25 mouse cellular contexts compared by ENCODE assay signal in the genomic region with DNA sequence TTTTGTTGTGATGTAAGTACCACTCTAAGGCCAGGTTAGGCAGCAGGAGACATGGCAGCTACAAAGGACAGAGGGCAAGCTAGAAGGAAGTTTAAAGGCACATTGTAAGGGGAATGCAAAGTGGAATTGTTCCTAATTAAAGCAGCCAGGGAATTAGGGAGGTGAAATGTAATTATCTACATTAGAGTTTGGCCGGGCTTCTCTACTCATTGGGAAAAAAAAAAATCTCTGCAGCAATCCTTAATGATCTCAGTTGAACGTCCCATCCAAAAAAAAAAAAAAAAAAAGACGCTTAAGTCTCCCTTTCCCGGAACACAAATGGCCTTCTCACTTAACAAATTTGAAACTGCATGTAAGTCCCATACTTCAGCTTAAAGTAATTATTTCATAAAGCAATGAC.
DNase-seq lines count a peak whose midpoint lies in the region; ATAC-seq and TF ChIP-seq lines count a peak whose summit lies in the region.
"Had no signal": no experiment of that assay in that cellular context is flagged by ENCODE, and none has a peak within 500 bp of the region (broad histone marks: within the 10 kb centered on the region; RNA-seq: fewer than 3 reads in every experiment).

No protein-coding gene starts in this region.

- TF ChIP-seq POLR2A in brain, embryonic 14.5 days (IDR thresholded peaks at IDR 0.05; ENCODE audit: borderline replicate concordance, extremely low read depth, insufficient read depth, insufficient read length, poor library complexity, severe bottlenecking): no peak

- no peak overlapping the region for H3K9ac ChIP-seq in hindbrain, embryonic 12.5 days
- no peak overlapping the region for H3K9ac ChIP-seq in forebrain, embryonic 15.5 days (replicated peaks)
- H3K9ac ChIP-seq: embryonic facial prominence, embryonic 13.5 days; heart, embryonic 12.5 days; heart, embryonic 15.5 days; hindbrain, embryonic 15.5 days had no signal

- no peaks in the 10 kb centered on the region for H3K9me3 ChIP-seq in hindbrain, embryonic 10.5 days
- H3K9me3 ChIP-seq in hindbrain, embryonic 12.5 days (replicated peaks): no peaks in the 10 kb centered on the region
- H3K9me3 ChIP-seq in embryonic facial prominence, embryonic 10.5 days: no peaks in the 10 kb centered on the region
- peaks cover 3% of the 10 kb centered on the region; the same call in 1 of the 2 replicates for H3K9me3 ChIP-seq in forebrain, embryonic 15.5 days
- H3K9me3 ChIP-seq: embryonic facial prominence, embryonic 13.5 days; heart, embryonic 15.5 days; hindbrain, embryonic 15.5 days had no signal

- WGBS in hindbrain, embryonic 10.5 days: 59% methylated on average over 4 of the region's 4 CpGs
- 42% methylated on average over 4 of the region's 4 CpGs for WGBS in hindbrain, embryonic 12.5 days
- WGBS in embryonic facial prominence, embryonic 10.5 days: 26% methylated on average over 4 of the region's 4 CpGs
- 5% methylated on average over 4 of the region's 4 CpGs for WGBS in forebrain, embryonic 15.5 days

- H3K27me3 ChIP-seq in hindbrain, embryonic 10.5 days (ENCODE audit: insufficient read depth, poor library complexity, severe bottlenecking): peaks cover 7% of the 10 kb centered on the region
- H3K27me3 ChIP-seq in hindbrain, embryonic 12.5 days: peaks cover 20% of the 10 kb centered on the region
- H3K27me3 ChIP-seq in embryonic facial prominence, embryonic 10.5 days (replicated peaks; ENCODE audit: low read depth, poor library complexity, severe bottlenecking): 0 out of 2 replicates have a peak, but pooled peaks cover 6% of the 10 kb centered on the region
- no peaks in the 10 kb centered on the region for H3K27me3 ChIP-seq in forebrain, embryonic 15.5 days
- H3K27me3 ChIP-seq: embryonic facial prominence, embryonic 13.5 days; heart, embryonic 12.5 days; heart, embryonic 15.5 days had no signal

- peaks cover 40% of the 10 kb centered on the region for H3K4me1 ChIP-seq in hindbrain, embryonic 10.5 days (replicated peaks)
- peaks cover 18% of the 10 kb centered on the region for H3K4me1 ChIP-seq in hindbrain, embryonic 12.5 days
- H3K4me1 ChIP-seq in embryonic facial prominence, embryonic 10.5 days: peaks cover 28% of the 10 kb centered on the region
- H3K4me1 ChIP-seq in forebrain, embryonic 15.5 days: peaks cover 39% of the 10 kb centered on the region
- H3K4me1 ChIP-seq: heart, embryonic 12.5 days; heart, embryonic 15.5 days had no signal

- no peak overlapping the region for H3K4me2 ChIP-seq in hindbrain, embryonic 12.5 days (replicated peaks)
- H3K4me2 ChIP-seq in forebrain, embryonic 15.5 days (replicated peaks): no peak overlapping the region
- H3K4me2 ChIP-seq: embryonic facial prominence, embryonic 13.5 days; heart, embryonic 12.5 days; heart, embryonic 15.5 days; hindbrain, embryonic 15.5 days had no signal

- DNase-seq in hindbrain, embryonic 10.5 days (ENCODE audit: low spot score): no peak
- DNase-seq in brain, embryonic 14.5 days (ENCODE audit: low read depth): peak; percentile 70
- DNase-seq in embryonic facial prominence, embryonic 10.5 days (ENCODE audit: low spot score): no peak
- DNase-seq in frontal cortex, adult 2 months (ENCODE audit: extremely low spot score in 1 of 2, low spot score in 1 of 2): no peak
- DNase-seq in c-Kit-positive CD71-positive TER-119-positive erythroid progenitor cells, embryonic 14.5 days (ENCODE audit: low spot score): no peak
- DNase-seq: adrenal gland, adult 2 months; adrenal gland, postnatal 14 days; cerebellum, adult 11 months; cerebellum, adult 2 months; cerebellum, adult 9-11 months; cerebellum, postnatal 25 days; gastrocnemius, postnatal 25 days; heart, adult 18-20 months; heart, postnatal 10 days; heart, postnatal 36 days; kidney, adult 2 months had no signal

- no peak for ATAC-seq in hindbrain, embryonic 12.5 days (ENCODE audit: low FRiP score)
- no peak for ATAC-seq in forebrain, embryonic 15.5 days (replicated peaks)
- ATAC-seq: CD4-positive, CD25-positive, alpha-beta regulatory T cell, adult 4 months; intestine, postnatal 0 days had no signal

- H3K36me3 ChIP-seq in hindbrain, embryonic 10.5 days: no peaks in the 10 kb centered on the region
- no peaks in the 10 kb centered on the region for H3K36me3 ChIP-seq in hindbrain, embryonic 12.5 days
- no peaks in the 10 kb centered on the region for H3K36me3 ChIP-seq in embryonic facial prominence, embryonic 10.5 days (replicated peaks)
- no peaks in the 10 kb centered on the region for H3K36me3 ChIP-seq in forebrain, embryonic 15.5 days
- H3K36me3 ChIP-seq: embryonic facial prominence, embryonic 13.5 days; heart, embryonic 12.5 days; heart, embryonic 15.5 days; hindbrain, embryonic 15.5 days had no signal

- H3K4me3 ChIP-seq in hindbrain, embryonic 10.5 days: no peak overlapping the region
- no peak overlapping the region for H3K4me3 ChIP-seq in hindbrain, embryonic 12.5 days
- no peak overlapping the region for H3K4me3 ChIP-seq in embryonic facial prominence, embryonic 10.5 days
- no peak overlapping the region for H3K4me3 ChIP-seq in forebrain, embryonic 15.5 days
- H3K4me3 ChIP-seq: embryonic facial prominence, embryonic 13.5 days; erythroblast, embryonic 14.5 days; heart, embryonic 12.5 days; heart, embryonic 15.5 days; hindbrain, embryonic 15.5 days had no signal

- no peak for TF ChIP-seq CTCF in brain, embryonic 14.5 days (IDR thresholded peaks at IDR 0.05; ENCODE audit: borderline replicate concordance, extremely low read depth, insufficient read depth, insufficient read length)

- H3K27ac ChIP-seq in hindbrain, embryonic 10.5 days: peak overlapping the region; percentile 56; the same call in 1 of the 2 replicates
- H3K27ac ChIP-seq in hindbrain, embryonic 12.5 days: no peak overlapping the region
- 0 out of 2 replicates have a peak overlapping the region, but pooled peaks have one; percentile 61 for H3K27ac ChIP-seq in embryonic facial prominence, embryonic 10.5 days (replicated peaks)
- H3K27ac ChIP-seq in forebrain, embryonic 15.5 days (replicated peaks): peak overlapping the region; percentile 53
- H3K27ac ChIP-seq: embryonic facial prominence, embryonic 13.5 days; heart, embryonic 15.5 days; hindbrain, embryonic 15.5 days had no signal
